ENCODE assay signal across 13 mouse cellular contexts in the genomic region with DNA sequence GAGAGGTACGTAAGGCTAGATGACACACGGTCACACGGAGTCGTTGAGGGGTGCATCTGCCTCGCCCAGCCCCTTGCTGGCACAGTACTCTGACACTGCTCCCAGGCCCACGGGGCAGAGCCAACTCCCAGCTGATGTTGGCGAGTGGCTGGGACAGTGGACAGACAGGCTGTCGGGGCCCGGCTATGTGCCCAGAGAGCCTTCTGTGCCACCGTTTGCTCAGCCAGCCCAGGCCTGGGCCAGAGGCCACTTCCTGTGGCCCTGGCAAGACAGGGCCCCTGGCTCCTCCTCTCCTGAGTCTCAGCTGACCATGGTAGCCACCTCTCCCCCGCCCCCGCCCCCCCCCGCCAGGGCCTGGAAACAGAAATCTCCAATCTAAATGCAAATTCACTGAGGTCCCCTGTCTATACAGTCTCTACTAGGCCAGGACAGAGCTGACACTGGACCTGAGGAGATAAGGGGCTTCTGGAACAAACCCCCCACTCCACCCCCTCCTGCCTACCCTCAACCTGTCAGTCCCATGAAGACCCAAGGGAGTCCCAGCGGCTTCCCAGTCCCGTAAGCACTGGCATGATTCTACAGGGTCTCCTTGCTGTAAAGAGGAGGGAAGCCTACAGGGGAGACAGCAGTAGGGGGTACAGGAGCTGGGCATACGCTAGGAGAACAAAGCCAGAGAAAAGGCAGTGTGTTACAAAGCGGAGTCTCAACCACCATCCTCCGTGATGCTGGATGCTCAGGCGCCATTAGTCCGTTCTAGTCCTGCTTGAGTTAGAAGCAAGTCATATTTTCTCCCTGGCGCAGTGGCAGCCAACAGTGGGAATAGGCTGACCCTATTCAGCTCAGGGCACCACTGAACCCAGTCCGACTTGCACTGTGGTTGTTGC. TPM values are rescaled to one million over a fixed set of nuclear protein-coding genes. Genes with fewer than 3 reads are reported as not detected.
DNase-seq lines count a peak whose midpoint lies in the region; ATAC-seq and TF ChIP-seq lines count a peak whose summit lies in the region.
"Had no signal": no experiment of that assay in that cellular context is flagged by ENCODE, and none has a peak within 500 bp of the region (broad histone marks: within the 10 kb centered on the region; RNA-seq: fewer than 3 reads in every experiment).

No protein-coding gene starts in this region.

- H3K4me2 ChIP-seq in CH12.LX (ENCODE audit: insufficient read depth, low read depth, poor library complexity, severe bottlenecking): 0 out of 2 replicates have a peak overlapping the region, but pooled peaks have one; percentile 10
- no peak overlapping the region for H3K4me2 ChIP-seq in intestine, embryonic 15.5 days (replicated peaks)

- WGBS in midbrain, embryonic 10.5 days: 66% methylated on average over 22 of the region's 22 CpGs
- 72% methylated on average over 22 of the region's 22 CpGs for WGBS in intestine, embryonic 15.5 days

- no peak overlapping the region for H3K9ac ChIP-seq in CH12.LX (ENCODE audit: insufficient read depth, low read depth)
- no peak overlapping the region for H3K9ac ChIP-seq in intestine, embryonic 15.5 days

- no peak for TF ChIP-seq POLR2A in CH12.LX (IDR thresholded peaks at IDR 0.05; ENCODE audit: low read depth, low read length)

- H3K4me3 ChIP-seq in CH12.LX (replicated peaks in 1 of 3; ENCODE audit: low read depth in 2 of 3, low read length in 2 of 3, poor library complexity in 1 of 3): peak overlapping the region in 1 of 3 experiments; percentile 32
- H3K4me3 ChIP-seq in midbrain, embryonic 10.5 days: no peak overlapping the region
- H3K4me3 ChIP-seq in intestine, embryonic 15.5 days (replicated peaks): no peak overlapping the region
- H3K4me3 ChIP-seq: myocyte had no signal

- no peaks in the 10 kb centered on the region for H3K36me3 ChIP-seq in CH12.LX (replicated peaks in 1 of 2; ENCODE audit: control insufficient read depth in 1 of 2, insufficient read depth in 1 of 2, low read length in 1 of 2)
- no peaks in the 10 kb centered on the region for H3K36me3 ChIP-seq in midbrain, embryonic 10.5 days
- H3K36me3 ChIP-seq in intestine, embryonic 15.5 days: no peaks in the 10 kb centered on the region

- in situ Hi-C loops in CH12.LX (cut with MboI; ENCODE audit: low pct_ligation_motif_present, low pct_unique_long_range_greater_than_20kb, low sequenced_read_pairs): no loop called here

- peaks cover 72% of the 10 kb centered on the region for H3K27me3 ChIP-seq in CH12.LX (replicated peaks)
- H3K27me3 ChIP-seq in midbrain, embryonic 10.5 days (ENCODE audit: low read depth, poor library complexity, severe bottlenecking): peaks cover 71% of the 10 kb centered on the region
- H3K27me3 ChIP-seq in intestine, embryonic 15.5 days (replicated peaks): 0 out of 2 replicates have a peak, but pooled peaks cover 11% of the 10 kb centered on the region

- peak; percentile 26 for DNase-seq in adrenal gland, postnatal 25 days
- no peak for DNase-seq in adrenal gland, adult 18-20 months (ENCODE audit: low spot score in 2 of 2)
- no peak for DNase-seq in CH12.LX (ENCODE audit: extremely low read depth)
- peak; percentile 81 to 87 for DNase-seq in cerebellum, postnatal 25 days
- DNase-seq in midbrain, embryonic 10.5 days (ENCODE audit: low spot score): no peak
- DNase-seq in left cerebral cortex, adult 9 months (ENCODE audit: low spot score in 2 of 2): no peak
- DNase-seq in frontal cortex, postnatal 14 days (ENCODE audit: low spot score in 2 of 2): no peak

- H3K9me3 ChIP-seq in CH12.LX (replicated peaks; ENCODE audit: low read length): no peaks in the 10 kb centered on the region
- H3K9me3 ChIP-seq in midbrain, embryonic 10.5 days (replicated peaks): no peaks in the 10 kb centered on the region
- H3K9me3 ChIP-seq in intestine, embryonic 15.5 days: no peaks in the 10 kb centered on the region

- no peak overlapping the region for H3K27ac ChIP-seq in CH12.LX (ENCODE audit: insufficient read depth, low read depth)
- peak overlapping the region; percentile 73 for H3K27ac ChIP-seq in midbrain, embryonic 10.5 days (replicated peaks)
- H3K27ac ChIP-seq in intestine, embryonic 15.5 days: no peak overlapping the region

- peaks cover 20 to 26% of the 10 kb centered on the region in 2 experiments for H3K4me1 ChIP-seq in CH12.LX (ENCODE audit: control insufficient read depth in 1 of 2, insufficient read depth in 2 of 2)
- H3K4me1 ChIP-seq in midbrain, embryonic 10.5 days: peaks cover 37% of the 10 kb centered on the region
- no peaks in the 10 kb centered on the region for H3K4me1 ChIP-seq in intestine, embryonic 15.5 days (replicated peaks)

- no peak for TF ChIP-seq RAD21 in CH12.LX (IDR thresholded peaks at IDR 0.05; ENCODE audit: low read depth, low read length)

- H3K79me2 ChIP-seq in CH12.LX (replicated peaks; ENCODE audit: control insufficient read depth, extremely low read depth, insufficient read depth, poor library complexity, severe bottlenecking): no peaks in the 10 kb centered on the region

- TF ChIP-seq EP300 in CH12.LX (IDR thresholded peaks at IDR 0.05; ENCODE audit: low read length): no peak

- dilution Hi-C loops in CH12.LX (cut with MboI; ENCODE audit: extremely low pct_ligation_motif_present, extremely low pct_unique_long_range_greater_than_20kb, low sequenced_read_pairs): no loop called here

- ATAC-seq in intestine, embryonic 15.5 days: no peak

- TF ChIP-seq CTCF in CH12.LX (conservative IDR thresholded peaks at IDR 0.05 in 1 of 2, IDR thresholded peaks at IDR 0.05 in 1 of 2; ENCODE audit: low read depth in 2 of 2, low read length in 2 of 2): no peak

TF ChIP-seq in CH12.LX, 34 proteins besides CTCF, POLR2A, EP300 and RAD21:
- TF ChIP-seq TCF12 (IDR thresholded peaks at IDR 0.05; ENCODE audit: low read depth, low read length) (no peak), POLR2AphosphoS2 (IDR thresholded peaks at IDR 0.05; ENCODE audit: low read depth, low read length) (no peak), CHD2 (IDR thresholded peaks at IDR 0.05; ENCODE audit: low read length) (no peak), E2F4 (IDR thresholded peaks at IDR 0.05; ENCODE audit: insufficient replicate concordance, low read depth, low read length) (no peak), ETS1 (conservative IDR thresholded peaks at IDR 0.05; ENCODE audit: low read depth, low read length) (no peak), MAX (IDR thresholded peaks at IDR 0.05; ENCODE audit: low read length) (no peak), NRF1 (IDR thresholded peaks at IDR 0.05; ENCODE audit: low read depth, low read length) (no peak), PAX5 (IDR thresholded peaks at IDR 0.05; ENCODE audit: low read length) (no peak), CHD1 (IDR thresholded peaks at IDR 0.05; ENCODE audit: low read depth, low read length) (no peak)

RNA-seq across cellular contexts. Expression of gene Scrt2, which starts 24.7 kb away (rescaled TPM):
- 0.36 TPM in 1 of 2 replicates, not detected in the other for total RNA-seq in adrenal gland, postnatal 25 days (2021)
- under 1 TPM; 0.36 to 0.58 TPM for total RNA-seq in adrenal gland, adult 18-20 months (2021)
- total RNA-seq in CH12.LX (2012; rRNA removed): not detected in 2 replicates
- total RNA-seq in CH12.LX (2014; rRNA removed): not detected in 2 replicates
- polyA plus RNA-seq in CH12.LX (2012; ENCODE audit: insufficient read length, low read depth): not detected in 2 replicates
- 2.2 and 4.7 TPM in 2 replicates for polyA plus RNA-seq in midbrain, embryonic 10.5 days (2016; fragmentation: Nextera tagmentation; extraction: Ambion mirVana)
- 0.04 and 0.06 TPM in 2 replicates for polyA plus RNA-seq in intestine, embryonic 15.5 days (2015; fragmentation: Nextera tagmentation; extraction: Ambion mirVana)
- total RNA-seq: common myeloid progenitor, adult 5-6 weeks; heart, postnatal 25 days had no signal
- polyA plus RNA-seq: liver, embryonic 16.5 days; myocyte; spleen, adult 2 months had no signal

RNA-seq across cellular contexts. Expression of gene Srxn1, which starts 48.7 kb away (rescaled TPM):
- 131 and 337 TPM in 2 replicates for total RNA-seq in adrenal gland, postnatal 25 days (2021)
- 100 to 1,000 TPM; 547 to 673 TPM for total RNA-seq in adrenal gland, adult 18-20 months (2021)
- total RNA-seq in CH12.LX (2012; rRNA removed) (not detected in 2 replicates), CH12.LX (2014; rRNA removed) (not detected in 2 replicates)
- not detected in 2 replicates for polyA plus RNA-seq in CH12.LX (2012; ENCODE audit: insufficient read length, low read depth)
- polyA plus RNA-seq in midbrain, embryonic 10.5 days (2016; fragmentation: Nextera tagmentation; extraction: Ambion mirVana): 14.8 and 18.5 TPM in 2 replicates
- 21.7 and 23.5 TPM in 2 replicates for polyA plus RNA-seq in intestine, embryonic 15.5 days (2015; fragmentation: Nextera tagmentation; extraction: Ambion mirVana)

Comparison
In these comparisons a context has a peak if more than half of its experiments do, and no peak if none do; other contexts are left out.
1. DNase-seq: peak in adrenal gland, postnatal 25 days (single experiment) and cerebellum, postnatal 25 days (2 of 2); none in adrenal gland, adult 18-20 months (0 of 2), CH12.LX (single experiment), midbrain, embryonic 10.5 days (single experiment), left cerebral cortex, adult 9 months (0 of 2) and frontal cortex, postnatal 14 days (0 of 2).
2. RNA of gene Srxn1, which starts 48.7 kb away (total RNA-seq): 547 to 673 TPM in adrenal gland, adult 18-20 months and 131 to 337 TPM in adrenal gland, postnatal 25 days; not detected in CH12.LX; every median in the first group is over 100 times any median in the second.